Mouse (Mus musculus) hindbrain, embryonic 16.5 days (tissue): ENCODE data around the gene Wfdc8. TPM values are rescaled to one million over a fixed set of nuclear protein-coding genes. Genes with fewer than 3 reads are reported as not detected.

Experiments used
- ATAC-seq: fragments of 200-750 bp; cut with Nextera tagmentation; 2 replicates; pipeline ENCODE4 v1.8.0; 2017; ENCODE audit warnings: moderate TSS enrichment, moderate library complexity
- H3K27ac ChIP-seq: fragments of 300-500 bp; sonication (generic); 2 replicates; pipeline ENCODE4 v1.5.1; 2014; ENCODE audit warnings: low read depth, mild to moderate bottlenecking, control low read depth, low read length, moderate library complexity
- H3K27me3 ChIP-seq: fragments of 300-500 bp; sonication (generic); replicated peaks from 2 replicates; pipeline ENCODE4 v1.6.1; 2014; ENCODE audit warnings: low read length; ENCODE audit not compliant: control insufficient read depth, insufficient read depth
- H3K36me3 ChIP-seq: fragments of 300-500 bp; sonication (generic); 2 replicates; pipeline ENCODE4 v1.6.1; 2014; ENCODE audit warnings: mild to moderate bottlenecking, low read length, moderate library complexity, mixed read lengths; ENCODE audit not compliant: control insufficient read depth, insufficient read depth
- H3K4me1 ChIP-seq: fragments of 300-500 bp; sonication (generic); 2 replicates; pipeline ENCODE4 v1.6.1; 2014; ENCODE audit warnings: low read depth, low read length; ENCODE audit not compliant: control insufficient read depth, insufficient read depth
- H3K4me2 ChIP-seq: fragments of 300-500 bp; sonication (generic); 2 replicates; pipeline ENCODE4 v1.6.1; 2014; ENCODE audit warnings: mild to moderate bottlenecking, low read length, control low read depth, moderate library complexity
- H3K4me3 ChIP-seq: fragments of 300-500 bp; sonication (generic); 2 replicates; pipeline ENCODE4 v1.5.1; 2014; ENCODE audit warnings: mild to moderate bottlenecking, low read length, control low read depth, moderate library complexity
- H3K9ac ChIP-seq: fragments of 300-500 bp; sonication (generic); 2 replicates; pipeline ENCODE4 v1.6.1; 2014; ENCODE audit warnings: low read depth, mild to moderate bottlenecking, control low read depth, low read length, moderate library complexity
- H3K9me3 ChIP-seq: fragments of 300-500 bp; sonication (generic); 2 replicates; pipeline ENCODE4 v1.6.1; 2014; ENCODE audit warnings: mild to moderate bottlenecking, low read length, moderate library complexity; ENCODE audit not compliant: control insufficient read depth
- WGBS: fragments of 180-500 bp; shearing (Covaris S2); extraction: QIAGEN DNeasy Blood & Tissue Kit; methylation state at CpG from one replicate; pipeline ENCODE4 v1.1.7; 2014; 5-methylcytosine and 5-hydroxymethylcytosine counted together
- polyA plus RNA-seq: library from polyadenylated mRNA; unstranded; fragments of >200 nt; fragmentation: Nextera tagmentation; extraction: Ambion mirVana; gene quantifications from 2 replicates; pipeline ENCODE4 v1.2.1, GENCODE M21; 2015

The Wfdc8 gene
- polyA plus RNA-seq, 1 experiment from 2014 or later, result not detected

DNA sequence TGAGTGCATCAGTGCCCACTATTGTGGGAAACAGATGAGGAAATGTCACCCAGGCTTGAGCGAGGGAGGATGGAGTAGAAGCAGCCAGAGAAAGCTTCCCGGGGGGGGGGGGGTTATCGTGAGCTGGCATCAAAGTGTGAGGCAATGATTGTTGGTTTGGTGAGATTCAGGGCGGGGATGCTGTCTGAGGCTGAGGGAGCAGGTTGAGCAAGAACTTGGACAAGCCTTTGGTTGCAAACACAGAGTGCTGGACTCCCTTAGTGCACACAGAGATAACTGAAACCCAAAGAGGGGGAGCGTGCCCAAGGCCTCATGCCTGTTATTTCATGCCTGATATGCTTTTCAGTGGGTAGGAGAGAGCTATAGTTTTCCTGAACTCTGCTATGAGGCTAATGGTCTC, 46.0 kb downstream of the Wfdc8 start:
- Histone ChIP-seq H3K36me3 (no peaks in the 10 kb centered on the region), H3K4me3 (no peak overlapping the region), H3K27ac (no peak overlapping the region), H3K27me3 (no peaks in the 10 kb centered on the region; the same call in none of the 2 replicates), H3K4me2 (no peak overlapping the region), H3K9ac (no peak overlapping the region), H3K4me1 (peaks cover 11% of the 10 kb centered on the region), H3K9me3 (no peaks in the 10 kb centered on the region)
- WGBS, result 87% methylated on average over 5 of the region's 5 CpGs
- no peak for ATAC-seq

DNA sequence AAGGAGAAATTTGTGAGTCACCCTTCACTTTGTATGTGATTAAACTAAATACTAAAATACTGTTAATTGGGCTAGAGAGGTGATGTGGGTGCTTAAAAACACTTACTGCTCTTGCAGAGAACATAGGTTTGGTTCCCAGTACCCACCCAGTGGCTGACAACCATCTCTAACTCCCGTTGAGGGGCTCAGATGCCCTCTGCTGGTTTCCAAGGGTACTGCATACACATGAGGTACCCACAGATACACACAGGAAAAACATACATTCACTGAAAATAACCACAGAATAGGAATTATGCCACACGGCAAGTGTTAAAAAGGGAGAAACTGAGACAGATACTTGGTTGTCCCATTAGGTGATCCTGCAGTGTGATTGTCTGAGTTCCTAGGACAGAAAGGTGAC, 46.4 kb downstream of the Wfdc8 start:
- peaks cover 11% of the 10 kb centered on the region for H3K4me1 ChIP-seq
- H3K27ac ChIP-seq, result no peak overlapping the region
- H3K36me3 ChIP-seq, result no peaks in the 10 kb centered on the region
- no peaks in the 10 kb centered on the region; the same call in none of the 2 replicates for H3K27me3 ChIP-seq
- H3K4me2 ChIP-seq, result no peak overlapping the region
- H3K9me3 ChIP-seq, result no peaks in the 10 kb centered on the region
- H3K4me3 ChIP-seq, result no peak overlapping the region
- H3K9ac ChIP-seq, result no peak overlapping the region
- WGBS, result 84% methylated on average over 2 of the region's 2 CpGs
- ATAC-seq, result no peak

DNA sequence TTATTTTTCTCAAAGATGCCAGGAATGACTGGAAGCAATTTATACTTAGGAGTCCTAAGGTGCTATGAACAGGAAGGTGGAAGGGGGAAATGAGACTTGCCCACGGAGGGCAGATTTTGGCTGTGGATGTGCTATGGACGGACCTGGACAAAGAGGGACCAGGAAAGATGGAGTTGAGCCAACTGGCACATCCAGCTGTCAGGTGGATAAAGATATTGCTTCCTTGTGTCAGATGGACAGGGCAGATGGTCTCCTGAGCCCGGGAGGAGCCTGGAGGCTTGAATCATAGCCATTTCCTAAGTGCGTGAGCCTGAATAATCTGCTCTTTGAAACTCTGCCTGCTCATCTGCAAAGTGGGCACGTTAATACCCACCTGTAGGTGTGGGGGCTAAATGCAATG, 49.1 kb downstream of the Wfdc8 start:
- WGBS, result 65% methylated on average over 5 of the region's 5 CpGs
- Histone ChIP-seq H3K4me2 (no peak overlapping the region), H3K36me3 (no peaks in the 10 kb centered on the region), H3K4me3 (no peak overlapping the region), H3K4me1 (peaks cover 11% of the 10 kb centered on the region), H3K9ac (no peak overlapping the region), H3K9me3 (no peaks in the 10 kb centered on the region), H3K27me3 (no peaks in the 10 kb centered on the region; the same call in none of the 2 replicates), H3K27ac (no peak overlapping the region)
- no peak; the same call in 1 of the 2 replicates for ATAC-seq

DNA sequence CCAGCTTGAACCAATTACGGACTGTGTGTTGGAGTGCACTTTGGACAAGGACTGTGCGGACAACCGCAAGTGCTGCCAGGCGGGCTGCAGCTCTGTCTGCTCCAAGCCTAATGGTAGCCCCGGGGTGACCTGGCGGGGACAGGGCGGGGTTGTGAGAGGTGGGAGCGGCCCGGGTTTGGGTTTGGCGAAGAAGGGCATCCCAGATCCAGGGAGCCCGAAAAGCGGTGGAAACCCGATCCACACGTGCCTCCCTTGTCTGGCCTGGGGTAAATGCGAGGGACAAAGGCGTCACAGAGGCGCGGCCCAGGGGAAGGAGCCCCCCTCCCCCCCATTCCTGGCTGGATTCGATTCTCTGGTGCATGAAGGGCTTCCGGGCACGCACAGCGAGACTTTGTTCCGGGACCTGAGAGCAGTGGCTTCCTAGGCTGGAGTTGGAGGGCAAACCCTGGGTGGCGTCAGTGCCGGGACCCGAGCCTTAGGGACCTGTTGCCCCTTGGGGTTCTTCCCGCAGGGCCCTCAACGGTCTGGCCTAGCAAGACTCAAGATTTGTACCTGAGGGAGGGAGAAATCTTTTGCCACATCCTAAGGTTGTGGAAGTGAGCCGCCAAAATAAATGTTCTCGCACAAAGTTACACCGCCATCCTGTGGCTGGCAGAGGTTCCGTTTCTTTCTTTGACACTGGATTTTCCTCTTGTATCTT, 49.9 kb downstream of the Wfdc8 start:
- ATAC-seq, result peak; percentile 69
- Histone ChIP-seq H3K4me3 (peak overlapping the region; percentile 52), H3K27ac (no peak overlapping the region), H3K27me3 (no peaks in the 10 kb centered on the region; the same call in none of the 2 replicates), H3K4me2 (peak overlapping the region; percentile 94), H3K9ac (peak overlapping the region; percentile 66), H3K9me3 (no peaks in the 10 kb centered on the region), H3K36me3 (no peaks in the 10 kb centered on the region), H3K4me1 (peaks cover 11% of the 10 kb centered on the region)
- 2% methylated on average over 32 of the region's 32 CpGs for WGBS

DNA sequence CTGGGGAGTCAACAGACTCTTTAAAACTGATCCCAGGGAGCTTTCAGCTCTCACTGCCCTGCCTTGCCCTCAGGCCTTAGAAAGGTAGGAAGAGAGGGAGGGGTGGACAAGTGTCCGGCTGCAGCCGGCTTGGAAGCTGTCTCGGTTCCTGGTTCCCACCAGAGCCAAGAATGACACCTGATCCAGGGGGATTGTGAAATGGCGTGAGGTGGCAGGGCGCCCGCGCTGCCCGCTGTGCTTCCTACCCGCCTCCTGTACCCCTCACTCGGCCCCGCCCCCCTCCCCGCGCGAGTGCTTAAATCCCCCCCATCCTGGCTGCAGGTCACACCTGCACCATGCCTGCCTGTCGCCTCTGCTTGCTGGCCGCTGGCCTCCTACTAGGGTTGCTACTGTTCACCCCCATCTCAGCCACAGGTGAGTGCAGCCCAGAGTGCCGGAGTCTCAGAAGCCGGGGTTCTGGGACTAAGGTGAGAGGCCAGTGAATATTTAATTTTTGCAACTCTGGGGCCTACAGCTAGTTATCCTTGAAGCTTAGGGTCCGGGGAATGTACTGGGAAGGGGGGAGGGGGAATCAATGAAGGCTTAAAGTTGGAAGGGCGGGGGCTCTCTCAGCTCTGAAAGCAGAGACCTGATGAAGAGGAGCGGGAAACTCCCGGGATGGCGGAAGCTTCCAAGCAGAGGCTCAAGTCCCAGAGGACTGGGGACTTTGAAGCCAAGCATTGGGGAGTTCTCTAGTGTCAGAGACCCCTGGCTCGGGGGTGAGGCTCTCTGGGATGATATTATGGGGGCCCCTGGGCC, 50.8 kb downstream of the Wfdc8 start, which contains the start of gene Wfdc2:
Gene Wfdc2 (plus strand): TSS at position 23 of the 798 bp plus-strand sequence.
- 3% methylated on average over 19 of the region's 24 CpGs for whole genome bisulfite sequencing

DNA sequence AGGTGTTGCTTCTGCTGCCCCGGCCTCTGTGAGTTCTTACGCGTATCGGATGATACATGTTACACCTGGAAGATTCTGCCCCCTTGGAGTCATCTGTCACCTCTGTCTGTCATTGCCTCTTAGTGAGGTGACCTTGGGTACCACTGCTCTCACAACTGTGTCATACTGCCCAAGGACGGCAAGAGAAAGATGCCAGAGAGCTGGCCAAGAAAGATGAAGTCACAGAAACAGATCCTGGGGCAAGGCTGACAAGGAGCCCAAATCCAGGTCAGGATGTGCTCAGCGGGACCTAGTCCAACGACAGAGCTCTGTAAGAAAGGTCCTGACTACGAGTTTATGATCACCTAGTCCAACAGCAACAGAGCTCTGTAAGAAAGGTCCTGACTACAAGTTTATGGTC, 53.3 kb downstream of the Wfdc8 start:
- no peak overlapping the region for H3K4me2 ChIP-seq
- 93% methylated on average over 8 of the region's 8 CpGs for WGBS
- H3K4me3 ChIP-seq, result no peak overlapping the region
- no peak overlapping the region for H3K27ac ChIP-seq
- no peaks in the 10 kb centered on the region; the same call in none of the 2 replicates for H3K27me3 ChIP-seq
- H3K4me1 ChIP-seq, result peaks cover 11% of the 10 kb centered on the region
- H3K9ac ChIP-seq, result no peak overlapping the region
- H3K36me3 ChIP-seq, result no peaks in the 10 kb centered on the region
- no peak for ATAC-seq
- H3K9me3 ChIP-seq, result no peaks in the 10 kb centered on the region

More for the DNA sequence above, 50.8 kb downstream of the Wfdc8 start, which contains the start of gene Wfdc2:
- Histone ChIP-seq H3K27me3 (no peaks in the 10 kb centered on the region; the same call in none of the 2 replicates), H3K9me3 (no peaks in the 10 kb centered on the region), H3K9ac (peak within 1 kb of the TSS; percentile 66), H3K4me1 (peaks cover 11% of the 10 kb centered on the region), H3K4me3 (peak within 1 kb of the TSS; percentile 52), H3K27ac (no peak within 1 kb of the TSS), H3K36me3 (no peaks in the 10 kb centered on the region), H3K4me2 (peak within 1 kb of the TSS; percentile 94)
- ATAC-seq, result no peak

DNA sequence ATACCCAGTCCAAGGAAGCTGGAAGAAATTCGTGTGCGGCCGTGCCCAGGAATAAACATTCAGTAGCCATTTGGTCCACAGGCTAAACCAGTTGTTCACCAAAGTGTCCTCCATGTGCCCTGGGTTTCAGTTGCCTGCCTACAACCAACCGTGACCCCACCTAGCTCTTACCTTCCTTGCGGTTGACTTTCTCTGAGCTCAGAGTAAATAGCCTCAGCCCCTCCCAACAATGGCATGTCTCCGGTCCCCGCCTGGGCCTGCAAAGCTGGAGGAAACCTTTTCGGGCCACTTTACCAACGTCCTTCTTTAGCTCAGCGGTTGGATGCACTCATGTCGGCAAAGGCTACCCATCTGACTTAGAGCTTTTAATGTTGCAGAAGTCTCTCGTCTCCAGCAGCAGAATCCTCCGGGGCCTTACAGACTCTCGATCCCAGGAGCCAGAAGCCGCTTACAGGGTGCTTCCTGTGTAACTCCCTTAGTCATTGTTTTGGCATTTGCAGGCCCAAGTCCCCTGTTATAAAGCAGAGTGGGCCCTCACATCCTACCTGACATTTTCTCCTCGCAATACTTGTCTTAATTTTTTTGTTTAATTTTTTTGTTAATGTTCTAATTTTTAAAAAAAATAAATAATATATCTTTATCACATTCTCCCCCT, 54.3 kb downstream of the Wfdc8 start:
- no peak for ATAC-seq
- no peak overlapping the region for H3K4me3 ChIP-seq
- peaks cover 10% of the 10 kb centered on the region for H3K4me1 ChIP-seq
- H3K27ac ChIP-seq, result no peak overlapping the region
- H3K36me3 ChIP-seq, result no peaks in the 10 kb centered on the region
- 54% methylated on average over 16 of the region's 16 CpGs for WGBS
- H3K27me3 ChIP-seq, result no peaks in the 10 kb centered on the region; the same call in 1 of the 2 replicates
- no peak overlapping the region for H3K4me2 ChIP-seq
- no peaks in the 10 kb centered on the region for H3K9me3 ChIP-seq
- no peak overlapping the region for H3K9ac ChIP-seq

DNA sequence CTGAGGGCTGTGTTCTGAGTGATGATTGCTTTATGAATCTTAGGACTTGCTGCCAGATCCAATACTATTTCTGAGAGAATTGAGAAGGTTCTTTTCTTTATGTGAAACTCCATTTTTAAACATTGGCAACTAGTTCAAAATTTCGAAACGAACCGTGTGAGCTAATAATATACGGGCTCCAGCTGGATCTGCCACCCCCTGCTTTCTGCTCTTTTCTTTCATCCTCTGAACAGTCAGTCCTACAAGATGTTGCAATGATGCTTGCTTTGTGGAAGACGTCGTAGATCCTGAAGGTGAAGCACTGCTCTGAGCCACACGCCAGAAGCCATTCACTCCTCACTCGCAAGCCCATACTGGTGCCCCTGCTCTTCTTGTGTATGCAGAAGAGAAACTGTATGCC, 55.0 kb downstream of the Wfdc8 start:
- no peaks in the 10 kb centered on the region for H3K36me3 ChIP-seq
- no peak for ATAC-seq
- peaks cover 4% of the 10 kb centered on the region for H3K4me1 ChIP-seq
- no peak overlapping the region for H3K9ac ChIP-seq
- 83% methylated on average over 8 of the region's 8 CpGs for WGBS
- no peak overlapping the region for H3K4me3 ChIP-seq
- H3K9me3 ChIP-seq, result no peaks in the 10 kb centered on the region
- no peaks in the 10 kb centered on the region; the same call in 1 of the 2 replicates for H3K27me3 ChIP-seq
- H3K4me2 ChIP-seq, result no peak overlapping the region
- no peak overlapping the region for H3K27ac ChIP-seq

DNA sequence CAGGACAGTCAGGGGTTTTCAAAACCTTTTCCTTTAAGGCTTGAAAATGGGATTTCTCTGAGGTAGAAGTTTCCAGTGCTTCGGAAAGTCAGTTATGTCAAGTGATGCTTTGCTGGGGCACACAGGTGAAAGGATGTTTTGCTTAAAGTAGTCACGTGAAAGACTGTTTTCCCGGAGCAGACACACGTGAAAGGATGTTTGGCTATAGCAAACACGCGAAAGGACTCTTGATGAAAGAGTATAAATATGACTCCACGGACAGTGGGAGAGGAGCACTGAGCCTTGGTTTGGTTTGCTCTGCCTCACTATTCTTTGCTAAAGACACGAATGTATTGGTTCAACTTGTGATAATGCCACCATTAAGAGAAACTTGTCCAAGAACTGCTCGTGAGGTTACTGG, 61.9 kb downstream of the Wfdc8 start:
- WGBS, result 95% methylated on average over 9 of the region's 9 CpGs
- Histone ChIP-seq H3K36me3 (no peaks in the 10 kb centered on the region), H3K4me3 (no peak overlapping the region), H3K27ac (no peak overlapping the region), H3K9me3 (no peaks in the 10 kb centered on the region), H3K9ac (no peak overlapping the region), H3K4me1 (no peaks in the 10 kb centered on the region), H3K4me2 (no peak overlapping the region), H3K27me3 (no peaks in the 10 kb centered on the region)
- ATAC-seq, result no peak
